Mouse (Mus musculus): ENCODE data around the gene Ppil1. TPM values are rescaled to one million over a fixed set of nuclear protein-coding genes. Genes with fewer than 3 reads are reported as not detected.

Gene Ppil1
- polyA plus RNA-seq, 1 experiment, result 92.7 TPM

DNA sequence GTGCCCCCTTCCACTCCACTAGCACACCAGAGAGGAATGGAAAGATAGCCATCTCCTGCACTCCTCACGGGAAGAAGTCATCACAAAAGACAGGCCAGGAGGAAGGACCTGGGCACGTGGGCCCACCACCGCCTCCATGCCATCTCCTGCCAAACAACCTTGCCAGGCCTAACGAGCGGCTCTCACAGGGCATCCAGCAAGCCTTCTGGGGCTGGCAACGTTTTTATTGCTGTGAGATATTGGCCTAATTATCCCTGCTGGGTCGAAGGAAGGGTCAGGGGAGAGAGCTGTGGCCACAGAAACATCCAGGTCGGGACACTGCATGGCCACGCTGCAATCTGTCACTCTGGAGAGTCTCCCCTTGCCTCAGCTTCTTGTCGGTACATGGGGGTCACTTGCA, 32.9 kb downstream of the Ppil1 start:
- H3K9me3 ChIP-seq (replicated peaks; ENCODE audit: control insufficient read depth, insufficient read depth, low read length, poor library complexity, severe bottlenecking), result no peaks in the 10 kb centered on the region
- H3K4me3 ChIP-seq (ENCODE audit: low read depth, low read length), result no peak overlapping the region
- H3K9ac ChIP-seq (ENCODE audit: low read depth, poor library complexity, severe bottlenecking), result no peak overlapping the region
- no peaks in the 10 kb centered on the region for H3K4me1 ChIP-seq (ENCODE audit: control insufficient read depth, insufficient read depth, low read length)
- no peak overlapping the region for H3K27ac ChIP-seq (ENCODE audit: insufficient read depth, low read length)
- no peaks in the 10 kb centered on the region for H3K27me3 ChIP-seq (ENCODE audit: control insufficient read depth, insufficient read depth, low read length, poor library complexity, severe bottlenecking)
- H3K36me3 ChIP-seq (ENCODE audit: control insufficient read depth, insufficient read depth, low read length, poor library complexity, severe bottlenecking), result no peaks in the 10 kb centered on the region
- TF ChIP-seq EP300 (IDR thresholded peaks at IDR 0.05; ENCODE audit: insufficient read depth, low read depth, low read length) (no peak), CTCF (IDR thresholded peaks at IDR 0.05; ENCODE audit: low read depth, low read length) (no peak), POLR2A (IDR thresholded peaks at IDR 0.05; ENCODE audit: insufficient read depth, low read length) (no peak)

DNA sequence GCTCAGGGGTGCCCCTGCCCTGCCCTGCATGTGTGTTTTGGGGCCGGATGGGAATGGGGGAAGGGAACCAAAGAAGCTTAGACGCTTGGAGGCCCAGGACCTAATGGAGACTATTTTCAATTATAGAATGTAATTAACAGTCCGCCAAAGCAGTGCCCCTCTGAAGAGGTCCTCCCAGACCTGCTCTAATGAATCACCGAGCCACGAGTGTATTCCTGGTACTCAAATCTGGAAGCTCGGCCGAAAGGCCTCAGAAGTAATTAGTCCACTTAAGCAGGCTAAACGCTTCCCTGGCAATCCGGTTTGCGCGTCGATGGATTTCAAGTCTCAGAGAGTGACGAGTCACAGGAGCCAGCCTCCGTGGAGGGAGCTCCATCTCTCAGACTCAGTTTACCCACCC, 43.4 kb downstream of the Ppil1 start:
- H3K36me3 ChIP-seq (ENCODE audit: control insufficient read depth, insufficient read depth, low read length, poor library complexity, severe bottlenecking), result no peaks in the 10 kb centered on the region
- no peaks in the 10 kb centered on the region for H3K4me1 ChIP-seq (ENCODE audit: control insufficient read depth, insufficient read depth, low read length)
- H3K27me3 ChIP-seq (ENCODE audit: control insufficient read depth, insufficient read depth, low read length, poor library complexity, severe bottlenecking), result no peaks in the 10 kb centered on the region
- no peak overlapping the region for H3K27ac ChIP-seq (ENCODE audit: insufficient read depth, low read length)
- no peak for TF ChIP-seq CTCF (IDR thresholded peaks at IDR 0.05; ENCODE audit: low read depth, low read length)
- TF ChIP-seq EP300 (IDR thresholded peaks at IDR 0.05; ENCODE audit: insufficient read depth, low read depth, low read length), result no peak
- TF ChIP-seq POLR2A (IDR thresholded peaks at IDR 0.05; ENCODE audit: insufficient read depth, low read length), result no peak
- H3K9me3 ChIP-seq (replicated peaks; ENCODE audit: control insufficient read depth, insufficient read depth, low read length, poor library complexity, severe bottlenecking), result no peaks in the 10 kb centered on the region
- no peak overlapping the region for H3K9ac ChIP-seq (ENCODE audit: low read depth, poor library complexity, severe bottlenecking)
- no peak overlapping the region for H3K4me3 ChIP-seq (ENCODE audit: low read depth, low read length)

DNA sequence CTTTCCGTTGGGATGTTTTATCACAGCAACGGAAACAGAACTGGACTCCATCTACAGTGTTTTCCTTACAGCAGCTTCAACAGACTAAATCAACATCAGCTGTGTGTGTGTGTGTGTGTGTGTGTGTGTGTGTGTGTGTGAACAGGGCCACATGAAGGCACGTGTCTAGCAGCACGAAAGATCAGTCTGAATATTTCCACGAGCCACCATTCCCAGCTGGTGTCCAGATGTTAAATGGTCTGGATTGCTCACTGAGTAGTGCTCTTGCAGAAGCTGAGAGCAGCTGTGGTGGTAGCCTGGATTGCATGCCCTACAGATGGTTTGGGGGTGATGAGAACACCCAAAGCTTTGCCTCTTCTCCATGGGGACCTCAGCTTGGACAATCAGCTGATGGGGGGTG, 46.0 kb downstream of the Ppil1 start:
- TF ChIP-seq POLR2A (IDR thresholded peaks at IDR 0.05; ENCODE audit: insufficient read depth, low read length) (no peak), CTCF (IDR thresholded peaks at IDR 0.05; ENCODE audit: low read depth, low read length) (no peak), EP300 (IDR thresholded peaks at IDR 0.05; ENCODE audit: insufficient read depth, low read depth, low read length) (no peak)
- Histone ChIP-seq H3K9me3 (replicated peaks; ENCODE audit: control insufficient read depth, insufficient read depth, low read length, poor library complexity, severe bottlenecking) (no peaks in the 10 kb centered on the region), H3K36me3 (ENCODE audit: control insufficient read depth, insufficient read depth, low read length, poor library complexity, severe bottlenecking) (no peaks in the 10 kb centered on the region), H3K27ac (ENCODE audit: insufficient read depth, low read length) (no peak overlapping the region), H3K27me3 (ENCODE audit: control insufficient read depth, insufficient read depth, low read length, poor library complexity, severe bottlenecking) (no peaks in the 10 kb centered on the region), H3K4me3 (ENCODE audit: low read depth, low read length) (no peak overlapping the region), H3K4me1 (ENCODE audit: control insufficient read depth, insufficient read depth, low read length) (no peaks in the 10 kb centered on the region), H3K9ac (ENCODE audit: low read depth, poor library complexity, severe bottlenecking) (no peak overlapping the region)

- no peak overlapping the region for H3K27ac ChIP-seq (ENCODE audit: insufficient read depth, low read length)
- TF ChIP-seq EP300 (IDR thresholded peaks at IDR 0.05; ENCODE audit: insufficient read depth, low read depth, low read length) (no peak), POLR2A (IDR thresholded peaks at IDR 0.05; ENCODE audit: insufficient read depth, low read length) (no peak), CTCF (IDR thresholded peaks at IDR 0.05; ENCODE audit: low read depth, low read length) (no peak)
- H3K9ac ChIP-seq (ENCODE audit: low read depth, poor library complexity, severe bottlenecking), result no peak overlapping the region
- no peaks in the 10 kb centered on the region for H3K4me1 ChIP-seq (ENCODE audit: control insufficient read depth, insufficient read depth, low read length)
- no peaks in the 10 kb centered on the region for H3K36me3 ChIP-seq (ENCODE audit: control insufficient read depth, insufficient read depth, low read length, poor library complexity, severe bottlenecking)
- H3K9me3 ChIP-seq (replicated peaks; ENCODE audit: control insufficient read depth, insufficient read depth, low read length, poor library complexity, severe bottlenecking), result no peaks in the 10 kb centered on the region
- no peaks in the 10 kb centered on the region for H3K27me3 ChIP-seq (ENCODE audit: control insufficient read depth, insufficient read depth, low read length, poor library complexity, severe bottlenecking)
- H3K4me3 ChIP-seq (ENCODE audit: low read depth, low read length), result no peak overlapping the region
These were observed 47.9 kb downstream of the Ppil1 start for GRCm38 (mm10) chr17:29216078-29216477.

DNA sequence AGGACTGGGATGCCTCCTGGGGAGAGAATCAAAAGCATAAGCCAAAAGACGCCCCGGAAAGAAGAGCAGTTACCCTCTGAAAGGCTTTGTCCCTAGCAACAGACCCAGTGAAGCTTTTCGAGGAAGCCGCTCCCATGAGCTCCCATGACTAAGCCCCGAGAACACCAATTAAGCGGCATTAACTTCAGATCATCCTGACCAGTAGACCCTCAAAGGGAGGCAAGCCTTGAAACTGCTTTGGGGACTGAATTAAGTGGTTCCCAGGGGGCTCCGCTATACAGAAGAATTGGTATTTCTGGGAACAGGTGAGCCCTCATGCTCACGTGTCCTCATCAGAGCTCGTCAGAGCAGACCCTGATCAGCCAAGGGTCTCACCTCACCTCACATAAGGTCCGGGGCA, 49.3 kb downstream of the Ppil1 start:
- Histone ChIP-seq H3K27ac (ENCODE audit: insufficient read depth, low read length) (no peak overlapping the region), H3K4me3 (ENCODE audit: low read depth, low read length) (no peak overlapping the region), H3K9me3 (replicated peaks; ENCODE audit: control insufficient read depth, insufficient read depth, low read length, poor library complexity, severe bottlenecking) (no peaks in the 10 kb centered on the region), H3K4me1 (ENCODE audit: control insufficient read depth, insufficient read depth, low read length) (no peaks in the 10 kb centered on the region), H3K36me3 (ENCODE audit: control insufficient read depth, insufficient read depth, low read length, poor library complexity, severe bottlenecking) (no peaks in the 10 kb centered on the region), H3K9ac (ENCODE audit: low read depth, poor library complexity, severe bottlenecking) (no peak overlapping the region), H3K27me3 (ENCODE audit: control insufficient read depth, insufficient read depth, low read length, poor library complexity, severe bottlenecking) (no peaks in the 10 kb centered on the region)
- TF ChIP-seq POLR2A (IDR thresholded peaks at IDR 0.05; ENCODE audit: insufficient read depth, low read length) (no peak), CTCF (IDR thresholded peaks at IDR 0.05; ENCODE audit: low read depth, low read length) (no peak), EP300 (IDR thresholded peaks at IDR 0.05; ENCODE audit: insufficient read depth, low read depth, low read length) (no peak)

DNA sequence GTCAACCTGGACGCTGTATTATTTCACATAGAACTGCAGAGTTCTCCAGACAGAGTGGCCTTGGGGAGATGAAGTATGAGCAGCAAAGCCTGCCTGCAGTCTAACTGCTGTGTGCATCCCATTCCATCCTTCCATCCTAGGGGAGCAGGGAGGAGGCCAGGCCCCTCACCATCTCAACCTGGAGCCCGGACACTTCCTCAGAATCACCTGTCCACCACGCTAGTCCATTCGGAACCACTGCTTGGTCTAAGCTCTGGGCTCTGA, 49.9 kb downstream of the Ppil1 start:
- TF ChIP-seq CTCF (IDR thresholded peaks at IDR 0.05; ENCODE audit: low read depth, low read length), result no peak
- TF ChIP-seq EP300 (IDR thresholded peaks at IDR 0.05; ENCODE audit: insufficient read depth, low read depth, low read length), result no peak
- TF ChIP-seq POLR2A (IDR thresholded peaks at IDR 0.05; ENCODE audit: insufficient read depth, low read length), result no peak
- Histone ChIP-seq H3K36me3 (ENCODE audit: control insufficient read depth, insufficient read depth, low read length, poor library complexity, severe bottlenecking) (no peaks in the 10 kb centered on the region), H3K9me3 (replicated peaks; ENCODE audit: control insufficient read depth, insufficient read depth, low read length, poor library complexity, severe bottlenecking) (no peaks in the 10 kb centered on the region), H3K27ac (ENCODE audit: insufficient read depth, low read length) (no peak overlapping the region), H3K27me3 (ENCODE audit: control insufficient read depth, insufficient read depth, low read length, poor library complexity, severe bottlenecking) (no peaks in the 10 kb centered on the region), H3K4me3 (ENCODE audit: low read depth, low read length) (no peak overlapping the region), H3K9ac (ENCODE audit: low read depth, poor library complexity, severe bottlenecking) (no peak overlapping the region), H3K4me1 (ENCODE audit: control insufficient read depth, insufficient read depth, low read length) (no peaks in the 10 kb centered on the region)
